12 mouse cellular contexts compared by ENCODE assay signal in the genomic region with DNA sequence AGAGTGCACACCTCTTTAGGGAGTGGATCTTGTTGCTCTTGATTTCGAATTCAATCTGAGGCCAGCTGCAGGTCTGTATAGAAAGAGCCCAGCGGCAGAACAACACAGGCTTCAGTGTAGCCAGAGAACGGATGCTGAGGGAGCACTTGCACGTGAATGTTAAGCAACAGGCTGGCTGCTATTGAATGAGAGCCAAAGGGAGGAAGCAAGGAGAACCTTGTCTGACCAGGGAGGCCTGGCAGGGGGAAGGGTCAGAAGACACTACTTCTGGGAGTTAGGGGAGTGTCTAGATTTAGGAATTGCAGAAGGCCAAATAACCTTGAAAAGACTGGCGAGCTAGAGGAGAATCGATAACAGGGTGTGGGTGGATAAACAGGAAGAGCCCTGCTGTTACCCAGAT.
DNase-seq lines count a peak whose midpoint lies in the region; ATAC-seq lines count a peak whose summit lies in the region.
"Had no signal": no experiment of that assay in that cellular context is flagged by ENCODE, and none has a peak within 500 bp of the region (broad histone marks: within the 10 kb centered on the region; RNA-seq: fewer than 3 reads in every experiment).

No protein-coding gene starts in this region.

- H3K4me1 ChIP-seq in hindbrain, embryonic 12.5 days: peaks cover 27% of the 10 kb centered on the region
- peaks cover 34% of the 10 kb centered on the region for H3K4me1 ChIP-seq in neural tube, embryonic 13.5 days (replicated peaks)

- peak overlapping the region; percentile 48; the same call in 1 of the 2 replicates for H3K27ac ChIP-seq in hindbrain, embryonic 12.5 days
- H3K27ac ChIP-seq in neural tube, embryonic 13.5 days (replicated peaks): peak overlapping the region; percentile 49; the same call in 1 of the 2 replicates
- H3K27ac ChIP-seq: layer of hippocampus, adult 2 months had no signal

- no peak overlapping the region for H3K9ac ChIP-seq in hindbrain, embryonic 12.5 days
- H3K9ac ChIP-seq in neural tube, embryonic 13.5 days: no peak overlapping the region

- no peaks in the 10 kb centered on the region for H3K27me3 ChIP-seq in hindbrain, embryonic 12.5 days
- H3K27me3 ChIP-seq in neural tube, embryonic 13.5 days: no peaks in the 10 kb centered on the region

- no peak for ATAC-seq in hindbrain, embryonic 12.5 days (ENCODE audit: low FRiP score)
- ATAC-seq in neural tube, embryonic 13.5 days (ENCODE audit: low read depth): no peak
- ATAC-seq: inflammation-experienced regulatory T-cells, adult 6 months had no signal

- no peak overlapping the region for H3K4me3 ChIP-seq in hindbrain, embryonic 12.5 days
- no peak overlapping the region for H3K4me3 ChIP-seq in neural tube, embryonic 13.5 days
- H3K4me3 ChIP-seq: layer of hippocampus, adult 2 months had no signal

- no peaks in the 10 kb centered on the region for H3K36me3 ChIP-seq in hindbrain, embryonic 12.5 days
- no peaks in the 10 kb centered on the region for H3K36me3 ChIP-seq in neural tube, embryonic 13.5 days
- H3K36me3 ChIP-seq: G1E had no signal

- no peak overlapping the region for H3K4me2 ChIP-seq in hindbrain, embryonic 12.5 days (replicated peaks)
- no peak overlapping the region for H3K4me2 ChIP-seq in neural tube, embryonic 13.5 days

- no peaks in the 10 kb centered on the region for H3K9me3 ChIP-seq in hindbrain, embryonic 12.5 days (replicated peaks)
- no peaks in the 10 kb centered on the region for H3K9me3 ChIP-seq in neural tube, embryonic 13.5 days

- WGBS in hindbrain, embryonic 12.5 days: 35% methylated on average over 6 of the region's 6 CpGs
- 36% methylated on average over 6 of the region's 6 CpGs for WGBS in neural tube, embryonic 13.5 days

- peak; percentile 7 for DNase-seq in lung, postnatal 25 days (ENCODE audit: low spot score)
- DNase-seq in lung, postnatal 10 days: no peak
- peak; percentile 83 for DNase-seq in ZHBTc4 (ENCODE audit: low read depth, low spot score)
- no peak for DNase-seq in natural killer cell, adult 2 months (ENCODE audit: low spot score in 2 of 2)
- no peak for DNase-seq in kidney, adult 18-20 months
- DNase-seq: cerebellum, adult 9-10 months; heart, adult 11 months had no signal

Comparison
In these comparisons a context has a peak if more than half of its experiments do, and no peak if none do; other contexts are left out.
1. DNase-seq: peak in lung, postnatal 25 days (single experiment) and ZHBTc4 (single experiment); none in lung, postnatal 10 days (single experiment), natural killer cell, adult 2 months (0 of 2) and kidney, adult 18-20 months (single experiment).